Mouse (Mus musculus): ENCODE measurements around the gene Aqp1. TPM values are rescaled to one million over a fixed set of nuclear protein-coding genes. Genes with fewer than 3 reads are reported as not detected.

The Aqp1 gene
- polyA plus RNA-seq, 1 experiment from 2014 or later, result 140 TPM

- Histone ChIP-seq H3K4me2 (ENCODE audit: low read length) (no peak overlapping the region), H3K27me3 (ENCODE audit: insufficient read depth, low read length) (no peaks in the 10 kb centered on the region), H3K4me1 (replicated peaks; ENCODE audit: insufficient read depth, low read length) (0 out of 2 replicates have a peak, but pooled peaks cover 2% of the 10 kb centered on the region), H3K4me3 (replicated peaks; ENCODE audit: low read depth, low read length) (no peak overlapping the region), H3K9ac (ENCODE audit: low read depth, low read length) (no peak overlapping the region), H3K27ac (no peak overlapping the region), H3K36me3 (ENCODE audit: insufficient read depth, low read length) (no peaks in the 10 kb centered on the region), H3K9me3 (replicated peaks; ENCODE audit: low read length) (no peaks in the 10 kb centered on the region)
- ATAC-seq (replicated peaks; ENCODE audit: low FRiP score, low read depth) (no peak), DNase-seq (ENCODE audit: low spot score) (no peak)
- 72% methylated on average over 4 of the region's 4 CpGs for WGBS
- no peak for TF ChIP-seq CTCF (IDR thresholded peaks at IDR 0.05; ENCODE audit: low read depth)
Observed at GRCm38 (mm10) chr6:55326299-55326698, 9.9 kb upstream of the Aqp1 start.

GRCm38 (mm10) chr6:55327326-55327725 lies 8.9 kb upstream of the Aqp1 start:
- WGBS, result 79% methylated on average over 13 of the region's 13 CpGs
- no peak overlapping the region for H3K4me3 ChIP-seq (replicated peaks; ENCODE audit: low read depth, low read length)
- no peak overlapping the region for H3K4me2 ChIP-seq (ENCODE audit: low read length)
- no peaks in the 10 kb centered on the region for H3K27me3 ChIP-seq (ENCODE audit: insufficient read depth, low read length)
- no peaks in the 10 kb centered on the region for H3K36me3 ChIP-seq (ENCODE audit: insufficient read depth, low read length)
- no peaks in the 10 kb centered on the region for H3K9me3 ChIP-seq (replicated peaks; ENCODE audit: low read length)
- H3K9ac ChIP-seq (ENCODE audit: low read depth, low read length), result no peak overlapping the region
- ATAC-seq (replicated peaks; ENCODE audit: low FRiP score, low read depth) (no peak), DNase-seq (ENCODE audit: low spot score) (no peak)
- no peak for TF ChIP-seq CTCF (IDR thresholded peaks at IDR 0.05; ENCODE audit: low read depth)
- H3K27ac ChIP-seq, result no peak overlapping the region
- 0 out of 2 replicates have a peak, but pooled peaks cover 2% of the 10 kb centered on the region for H3K4me1 ChIP-seq (replicated peaks; ENCODE audit: insufficient read depth, low read length)

GRCm38 (mm10) chr6:55328179-55328578 lies 8.1 kb upstream of the Aqp1 start:
- 0 out of 2 replicates have a peak, but pooled peaks have one; percentile 42 for ATAC-seq (replicated peaks; ENCODE audit: low FRiP score, low read depth)
- Histone ChIP-seq H3K9me3 (replicated peaks; ENCODE audit: low read length) (no peaks in the 10 kb centered on the region), H3K27me3 (ENCODE audit: insufficient read depth, low read length) (no peaks in the 10 kb centered on the region), H3K36me3 (ENCODE audit: insufficient read depth, low read length) (no peaks in the 10 kb centered on the region), H3K9ac (ENCODE audit: low read depth, low read length) (no peak overlapping the region), H3K27ac (no peak overlapping the region), H3K4me3 (replicated peaks; ENCODE audit: low read depth, low read length) (no peak overlapping the region), H3K4me2 (ENCODE audit: low read length) (no peak overlapping the region), H3K4me1 (replicated peaks; ENCODE audit: insufficient read depth, low read length) (0 out of 2 replicates have a peak, but pooled peaks cover 2% of the 10 kb centered on the region)
- WGBS, result 76% methylated on average over 4 of the region's 4 CpGs
- no peak for TF ChIP-seq CTCF (IDR thresholded peaks at IDR 0.05; ENCODE audit: low read depth)
- DNase-seq (ENCODE audit: low spot score), result no peak

GRCm38 (mm10) chr6:55331315-55331714 lies 4.9 kb upstream of the Aqp1 start:
- Histone ChIP-seq H3K27ac (no peak overlapping the region), H3K4me3 (replicated peaks; ENCODE audit: low read depth, low read length) (no peak overlapping the region), H3K9me3 (replicated peaks; ENCODE audit: low read length) (no peaks in the 10 kb centered on the region), H3K4me1 (replicated peaks; ENCODE audit: insufficient read depth, low read length) (no peaks in the 10 kb centered on the region), H3K27me3 (ENCODE audit: insufficient read depth, low read length) (no peaks in the 10 kb centered on the region), H3K36me3 (ENCODE audit: insufficient read depth, low read length) (no peaks in the 10 kb centered on the region), H3K9ac (ENCODE audit: low read depth, low read length) (no peak overlapping the region), H3K4me2 (ENCODE audit: low read length) (no peak overlapping the region)
- ATAC-seq (replicated peaks; ENCODE audit: low FRiP score, low read depth) (no peak), DNase-seq (ENCODE audit: low spot score) (no peak)
- 42% methylated on average over 6 of the region's 6 CpGs for WGBS
- no peak for TF ChIP-seq CTCF (IDR thresholded peaks at IDR 0.05; ENCODE audit: low read depth)

GRCm38 (mm10) chr6:55332100-55332772 lies 4.0 kb upstream of the Aqp1 start:
- TF ChIP-seq CTCF (IDR thresholded peaks at IDR 0.05; ENCODE audit: low read depth), result no peak
- Histone ChIP-seq H3K9ac (ENCODE audit: low read depth, low read length) (no peak overlapping the region), H3K27me3 (ENCODE audit: insufficient read depth, low read length) (no peaks in the 10 kb centered on the region), H3K36me3 (ENCODE audit: insufficient read depth, low read length) (no peaks in the 10 kb centered on the region), H3K9me3 (replicated peaks; ENCODE audit: low read length) (no peaks in the 10 kb centered on the region), H3K4me3 (replicated peaks; ENCODE audit: low read depth, low read length) (no peak overlapping the region), H3K4me1 (replicated peaks; ENCODE audit: insufficient read depth, low read length) (0 out of 2 replicates have a peak, but pooled peaks cover 3% of the 10 kb centered on the region), H3K27ac (no peak overlapping the region), H3K4me2 (ENCODE audit: low read length) (no peak overlapping the region)
- no peak for ATAC-seq (replicated peaks; ENCODE audit: low FRiP score, low read depth)
- no peak for DNase-seq (ENCODE audit: low spot score)
- 45% methylated on average over 5 of the region's 5 CpGs for WGBS

- H3K9me3 ChIP-seq (replicated peaks; ENCODE audit: low read length), result no peaks in the 10 kb centered on the region
- ATAC-seq (replicated peaks; ENCODE audit: low FRiP score, low read depth) (no peak), DNase-seq (ENCODE audit: low spot score) (no peak)
- no peaks in the 10 kb centered on the region for H3K27me3 ChIP-seq (ENCODE audit: insufficient read depth, low read length)
- H3K36me3 ChIP-seq (ENCODE audit: insufficient read depth, low read length), result no peaks in the 10 kb centered on the region
- 0 out of 2 replicates have a peak, but pooled peaks cover 3% of the 10 kb centered on the region for H3K4me1 ChIP-seq (replicated peaks; ENCODE audit: insufficient read depth, low read length)
- no peak for TF ChIP-seq CTCF (IDR thresholded peaks at IDR 0.05; ENCODE audit: low read depth)
- H3K9ac ChIP-seq (ENCODE audit: low read depth, low read length), result no peak overlapping the region
- H3K4me2 ChIP-seq (ENCODE audit: low read length), result no peak overlapping the region
- H3K27ac ChIP-seq, result no peak overlapping the region
- 73% methylated on average over 6 of the region's 6 CpGs for WGBS
- no peak overlapping the region for H3K4me3 ChIP-seq (replicated peaks; ENCODE audit: low read depth, low read length)
Observed at GRCm38 (mm10) chr6:55332773-55333109, 3.5 kb upstream of the Aqp1 start.
